Mouse (Mus musculus) heart, embryonic 14.5 days (tissue): ENCODE data around the gene Flt1. TPM values are rescaled to one million over a fixed set of nuclear protein-coding genes. Genes with fewer than 3 reads are reported as not detected.

Source experiments
- ATAC-seq: fragments of 200-750 bp; cut with Nextera tagmentation; 2 replicates; pipeline ENCODE4 v1.8.0; 2017; ENCODE audit warnings: low read depth, moderate TSS enrichment; ENCODE audit not compliant: insufficient number of reproducible peaks, insufficient read depth, low FRiP score
- H3K27ac ChIP-seq, 2 experiments: fragments of 200-500 bp in 1 of 2; fragments of 300-500 bp in 1 of 2; sonication (generic) in 1 of 2; replicated peaks in 1 of 2; 2 replicates each; pipeline ENCODE4 v1.5.1; 2012 to 2014; ENCODE audit warnings: low read depth in 2 of 2, low read length in 2 of 2, control low read depth in 1 of 2, mild to moderate bottlenecking in 1 of 2, mixed read lengths in 1 of 2; ENCODE audit not compliant: control insufficient read depth in 1 of 2, insufficient read depth in 1 of 2
- H3K27me3 ChIP-seq: fragments of 300-500 bp; sonication (generic); 2 replicates; pipeline ENCODE4 v1.6.1; 2014; ENCODE audit warnings: mild to moderate bottlenecking, low read length, control low read depth; ENCODE audit not compliant: control insufficient read depth, insufficient read depth
- H3K36me3 ChIP-seq: fragments of 300-500 bp; sonication (generic); 2 replicates; pipeline ENCODE4 v1.6.1; 2014; ENCODE audit warnings: mild to moderate bottlenecking, control low read depth, low read length, mixed read lengths; ENCODE audit not compliant: control insufficient read depth, insufficient read depth
- H3K4me1 ChIP-seq, 2 experiments: fragments of 200-500 bp in 1 of 2; fragments of 300-500 bp in 1 of 2; sonication (generic) in 1 of 2; 2 replicates each; pipeline ENCODE4 v1.6.1; 2012 to 2014; ENCODE audit warnings: low read length in 2 of 2, control low read depth in 1 of 2, mixed read lengths in 1 of 2; ENCODE audit not compliant: control insufficient read depth in 2 of 2, insufficient read depth in 2 of 2
- H3K4me2 ChIP-seq: fragments of 300-500 bp; sonication (generic); 2 replicates; pipeline ENCODE4 v1.6.1; 2014; ENCODE audit warnings: mild to moderate bottlenecking, low read length
- H3K4me3 ChIP-seq, 2 experiments: fragments of 200-500 bp in 1 of 2; fragments of 300-500 bp in 1 of 2; sonication (generic) in 1 of 2; 2 replicates each; pipeline ENCODE4 v1.5.1; 2012 to 2014; ENCODE audit warnings: low read length in 2 of 2, mild to moderate bottlenecking in 2 of 2, control low read depth in 1 of 2, low read depth in 1 of 2, moderate library complexity in 1 of 2; ENCODE audit not compliant: control insufficient read depth in 1 of 2, insufficient read depth in 1 of 2
- H3K9ac ChIP-seq: fragments of 300-500 bp; sonication (generic); 2 replicates; pipeline ENCODE4 v1.6.1; 2014; ENCODE audit warnings: mild to moderate bottlenecking, low read length
- H3K9me3 ChIP-seq: fragments of 300-500 bp; sonication (generic); 2 replicates; pipeline ENCODE4 v1.6.1; 2016; ENCODE audit warnings: low read length, control low read depth; ENCODE audit not compliant: control insufficient read depth
- WGBS: fragments of 180-500 bp; shearing (Covaris S2); extraction: QIAGEN DNeasy Blood & Tissue Kit; methylation state at CpG from one replicate; pipeline ENCODE4 v1.1.7; 2014; 5-methylcytosine and 5-hydroxymethylcytosine counted together
- polyA plus RNA-seq: library from polyadenylated mRNA; unstranded; fragments of >200 nt; fragmentation: Nextera tagmentation; extraction: Ambion mirVana; gene quantifications from 2 replicates; pipeline ENCODE4 v1.2.1, GENCODE M21; 2014

Gene Flt1
- polyA plus RNA-seq, 1 experiment from 2014 or later: 28.9 TPM

GRCm38 (mm10) chr5:147704890-147705289 is 20.9 kb downstream of the Flt1 start:
- no peak overlapping the region for H3K27ac ChIP-seq
- no peaks in the 10 kb centered on the region for H3K27me3 ChIP-seq
- H3K4me1 ChIP-seq: no peaks in the 10 kb centered on the region
- H3K9ac ChIP-seq: no peak overlapping the region
- no peak overlapping the region for H3K4me2 ChIP-seq
- no peaks in the 10 kb centered on the region for H3K36me3 ChIP-seq
- WGBS: 69% methylated on average over 4 of the region's 4 CpGs
- no peak for ATAC-seq
- H3K4me3 ChIP-seq: no peak overlapping the region
- peaks cover 4% of the 10 kb centered on the region for H3K9me3 ChIP-seq

DNA sequence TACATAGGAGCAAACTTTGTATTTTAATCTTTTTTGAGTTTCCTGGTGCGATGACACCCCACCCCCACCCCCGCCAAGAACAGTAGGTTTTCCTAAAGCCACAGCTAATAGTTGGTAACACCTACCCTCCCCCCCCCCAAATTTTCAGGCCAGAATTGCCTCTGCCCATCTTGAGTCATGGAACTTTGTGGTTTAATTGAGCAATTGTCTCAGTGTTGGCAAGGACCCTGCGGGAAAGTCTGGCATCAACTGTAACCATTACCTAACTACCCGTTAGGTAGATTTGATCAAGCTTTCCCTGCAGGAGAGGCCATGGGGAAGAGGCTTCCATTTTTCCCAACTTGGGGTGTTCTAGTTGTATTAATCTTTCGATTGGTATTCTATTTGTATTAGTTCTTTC is 23.4 kb downstream of the Flt1 start:
- H3K4me1 ChIP-seq: peaks cover 3 to 5% of the 10 kb centered on the region in 2 experiments; a peak in 2 of 4 replicates
- WGBS: 80% methylated on average over 5 of the region's 5 CpGs

DNA sequence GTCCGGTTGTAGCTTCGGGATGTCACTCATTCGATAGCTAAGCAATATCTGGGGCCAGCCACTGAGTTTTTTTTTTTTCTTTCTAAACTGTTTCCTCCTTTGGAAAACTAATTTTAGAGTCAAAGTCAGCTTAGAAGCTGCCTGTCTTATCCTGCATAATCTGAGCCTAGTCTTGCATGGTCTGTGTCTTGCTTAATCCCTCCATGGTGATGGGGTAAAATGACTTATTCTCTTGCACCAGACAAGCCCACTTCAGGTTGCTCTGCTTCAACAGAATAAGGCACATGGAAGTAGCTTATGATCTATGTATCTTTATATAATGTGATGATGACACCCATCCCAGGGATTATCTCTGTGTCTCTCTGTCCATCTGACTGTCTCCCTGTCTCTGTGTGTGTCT is 24.8 kb downstream of the Flt1 start:
- H3K27me3 ChIP-seq: no peaks in the 10 kb centered on the region
- 81% methylated on average over 3 of the region's 3 CpGs for WGBS
- no peak for ATAC-seq

More for the DNA sequence above, 23.4 kb downstream of the Flt1 start:
- Histone ChIP-seq H3K4me3 (no peak overlapping the region), H3K9me3 (no peaks in the 10 kb centered on the region), H3K27ac (no peak overlapping the region), H3K36me3 (peaks cover 6% of the 10 kb centered on the region; the same call in 1 of the 2 replicates), H3K9ac (no peak overlapping the region), H3K27me3 (no peaks in the 10 kb centered on the region), H3K4me2 (no peak overlapping the region)
- no peak for ATAC-seq

GRCm38 (mm10) chr5:147698044-147698443 is 27.8 kb downstream of the Flt1 start:
- H3K27me3 ChIP-seq: no peaks in the 10 kb centered on the region
- no peak overlapping the region for H3K27ac ChIP-seq
- peak overlapping the region; percentile 51 for H3K4me2 ChIP-seq
- 29% methylated on average over 13 of the region's 13 CpGs for WGBS
- H3K4me3 ChIP-seq: no peak overlapping the region; a peak in 1 of 4 replicates
- peaks cover 3 to 5% of the 10 kb centered on the region in 2 experiments; a peak in 2 of 4 replicates for H3K4me1 ChIP-seq
- no peaks in the 10 kb centered on the region for H3K9me3 ChIP-seq
- no peak overlapping the region for H3K9ac ChIP-seq
- ATAC-seq: no peak
- H3K36me3 ChIP-seq: peaks cover 24% of the 10 kb centered on the region; the same call in 1 of the 2 replicates

More for the DNA sequence above, 24.8 kb downstream of the Flt1 start:
- H3K4me1 ChIP-seq: peaks cover 3 to 5% of the 10 kb centered on the region in 2 experiments; a peak in 2 of 4 replicates
- no peak overlapping the region for H3K27ac ChIP-seq
- H3K9me3 ChIP-seq: no peaks in the 10 kb centered on the region
- no peak overlapping the region for H3K9ac ChIP-seq
- H3K36me3 ChIP-seq: peaks cover 13% of the 10 kb centered on the region; the same call in 1 of the 2 replicates
- no peak overlapping the region for H3K4me3 ChIP-seq
- no peak overlapping the region for H3K4me2 ChIP-seq

GRCm38 (mm10) chr5:147697165-147697564 is 28.6 kb downstream of the Flt1 start:
- Histone ChIP-seq H3K9ac (no peak overlapping the region), H3K27ac (no peak overlapping the region), H3K9me3 (peaks cover 2% of the 10 kb centered on the region; the same call in 1 of the 2 replicates), H3K4me2 (no peak overlapping the region), H3K4me3 (no peak overlapping the region), H3K4me1 (peaks cover 3 to 5% of the 10 kb centered on the region in 2 experiments; a peak in 2 of 4 replicates), H3K36me3 (peaks cover 24% of the 10 kb centered on the region; the same call in 1 of the 2 replicates), H3K27me3 (no peaks in the 10 kb centered on the region)
- 42% methylated on average over 5 of the region's 5 CpGs for WGBS
- ATAC-seq: no peak

GRCm38 (mm10) chr5:147692622-147693021 is 33.2 kb downstream of the Flt1 start:
- ATAC-seq: no peak
- no peak overlapping the region for H3K4me2 ChIP-seq
- H3K36me3 ChIP-seq: peaks cover 18% of the 10 kb centered on the region; the same call in 1 of the 2 replicates
- H3K27me3 ChIP-seq: no peaks in the 10 kb centered on the region
- no peaks in the 10 kb centered on the region for H3K4me1 ChIP-seq
- H3K4me3 ChIP-seq: no peak overlapping the region
- 87% methylated on average over 1 of the region's 1 CpGs for WGBS
- peaks cover 5% of the 10 kb centered on the region; the same call in 1 of the 2 replicates for H3K9me3 ChIP-seq
- H3K9ac ChIP-seq: no peak overlapping the region
- H3K27ac ChIP-seq: no peak overlapping the region

DNA sequence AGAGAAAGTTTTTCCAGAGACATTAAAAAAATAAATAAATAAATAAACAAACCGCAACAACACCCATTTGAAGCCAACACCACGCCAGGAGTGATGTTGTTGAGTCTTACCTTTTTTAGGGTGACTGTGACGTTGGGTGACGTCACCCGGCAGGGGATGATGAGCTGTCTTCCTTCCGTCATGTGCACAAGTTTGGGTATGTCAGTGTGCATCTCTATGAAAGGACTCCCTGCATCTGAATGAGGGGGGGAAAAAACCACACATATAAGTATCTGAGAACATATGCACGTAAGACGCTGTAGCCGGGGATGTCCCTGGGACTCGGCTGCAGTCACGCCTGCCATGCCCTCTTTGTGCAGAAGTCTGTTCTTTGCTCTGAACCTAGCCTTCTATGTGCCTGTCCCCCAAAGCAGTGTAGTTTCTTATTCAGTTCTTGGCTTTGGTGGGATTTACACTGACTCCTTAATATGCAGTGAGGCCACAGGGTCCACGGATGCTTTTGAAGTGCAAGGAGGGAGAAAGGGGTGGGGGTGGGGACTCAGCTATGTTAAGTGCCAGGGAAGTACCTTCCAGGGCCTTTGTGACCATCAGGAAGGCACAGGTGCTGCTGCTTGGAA is 42.0 kb downstream of the Flt1 start:
- Histone ChIP-seq H3K4me1 (peaks cover 5 to 12% of the 10 kb centered on the region in 2 experiments), H3K36me3 (peaks cover 6% of the 10 kb centered on the region; the same call in 1 of the 2 replicates), H3K4me2 (no peak overlapping the region), H3K9ac (no peak overlapping the region), H3K4me3 (no peak overlapping the region), H3K27ac (no peak overlapping the region), H3K27me3 (no peaks in the 10 kb centered on the region), H3K9me3 (0 out of 2 replicates have a peak, but pooled peaks cover 3% of the 10 kb centered on the region)
- no peak for ATAC-seq
- 85% methylated on average over 12 of the region's 12 CpGs for WGBS
